Mouse (Mus musculus): ENCODE measurements around the gene Zfp423. TPM values are rescaled to one million over a fixed set of nuclear protein-coding genes. Genes with fewer than 3 reads are reported as not detected.
A peak's percentile ranks its signal among the peaks of the same experiment; 100 is the strongest.

Gene Zfp423
- total RNA-seq, 2 experiments from 2014 or later = 25.4 to 32.6 TPM

GRCm38 (mm10) chr8:87887956-87888355 lies 71.4 kb downstream of the Zfp423 start:
- no peak overlapping the region for H3K4me3 ChIP-seq
- H3K27ac ChIP-seq = no peak overlapping the region
- TF ChIP-seq CTCF (IDR thresholded peaks at IDR 0.05) = no peak
- no peak for DNase-seq (ENCODE audit: extremely low spot score in 1 of 2, low spot score in 2 of 2)
- intact Hi-C loops (cut with DNase I) = no loop called here

GRCm38 (mm10) chr8:87881088-87881487 lies 78.3 kb downstream of the Zfp423 start:
- Histone ChIP-seq H3K4me3 (no peak overlapping the region), H3K27ac (no peak overlapping the region)
- intact Hi-C loops (cut with DNase I) = no loop called here
- no peak for DNase-seq (ENCODE audit: extremely low spot score in 1 of 2, low spot score in 2 of 2)
- no peak for TF ChIP-seq CTCF (IDR thresholded peaks at IDR 0.05)

DNA sequence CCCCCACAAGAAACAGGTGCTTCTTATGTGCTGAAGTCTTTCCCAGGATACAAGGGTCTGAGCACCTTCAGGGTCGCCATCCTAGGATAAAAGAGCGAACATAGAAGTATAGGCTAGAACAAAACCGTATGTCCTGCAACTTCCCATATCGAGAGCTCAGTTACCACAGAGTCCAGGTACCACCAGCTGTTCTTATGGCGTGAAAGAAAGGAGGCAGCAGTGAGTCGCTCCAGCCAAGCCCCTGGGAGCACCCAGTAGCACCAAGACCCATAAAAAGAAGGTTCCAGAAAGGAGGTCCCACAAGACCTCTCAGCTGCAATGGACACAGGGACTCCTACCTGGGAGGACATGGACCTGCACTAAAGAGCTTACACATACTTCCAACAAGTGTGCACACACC lies 83.5 kb downstream of the Zfp423 start:
- Histone ChIP-seq H3K27ac (no peak overlapping the region), H3K4me3 (no peak overlapping the region)
- TF ChIP-seq CTCF (IDR thresholded peaks at IDR 0.05) = no peak; the same call in 1 of the 2 replicates
- intact Hi-C loops (cut with DNase I) = no loop called here
- no peak for DNase-seq (ENCODE audit: extremely low spot score in 1 of 2, low spot score in 2 of 2)

- peak; percentile 22 to 41 for DNase-seq (ENCODE audit: extremely low spot score in 1 of 2, low spot score in 2 of 2)
- Histone ChIP-seq H3K4me3 (no peak overlapping the region), H3K27ac (no peak overlapping the region)
- no peak for TF ChIP-seq CTCF (IDR thresholded peaks at IDR 0.05)
- intact Hi-C loops (cut with DNase I) = no loop called here
These were observed 83.9 kb downstream of the Zfp423 start for GRCm38 (mm10) chr8:87875452-87875851.

DNA sequence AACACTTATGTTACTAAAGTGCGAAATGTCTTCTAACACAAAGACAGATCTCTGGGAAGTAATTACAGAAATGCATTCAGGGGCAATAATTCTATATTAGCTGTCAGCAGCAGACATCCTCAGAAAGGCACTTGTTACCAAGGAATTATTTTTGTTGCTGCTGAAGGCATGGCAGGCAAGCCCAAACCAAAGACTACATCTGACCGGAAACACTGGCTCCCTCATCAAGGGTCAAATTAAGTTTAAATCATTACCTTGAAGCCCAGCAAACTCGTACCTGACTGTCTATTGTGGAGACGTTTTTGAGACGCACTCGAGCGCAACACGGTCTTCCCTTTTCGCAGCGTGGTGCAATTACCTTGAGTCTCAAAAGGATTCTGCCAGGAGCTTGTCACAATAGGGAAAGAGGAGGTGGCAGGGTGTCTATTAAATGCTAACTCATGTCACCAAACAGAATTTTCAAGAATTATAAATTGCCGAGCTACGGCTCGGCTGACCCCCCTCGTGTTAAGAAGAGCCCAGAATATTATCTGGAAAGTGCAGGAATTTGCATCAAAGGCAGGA lies 86.3 kb downstream of the Zfp423 start:
- Histone ChIP-seq H3K4me3 (no peak overlapping the region), H3K27ac (no peak overlapping the region)
- intact Hi-C loops (cut with DNase I) = no loop called here
- no peak for TF ChIP-seq CTCF (IDR thresholded peaks at IDR 0.05)
- DNase-seq (ENCODE audit: extremely low spot score in 1 of 2, low spot score in 2 of 2) = no peak

GRCm38 (mm10) chr8:87872356-87872930 lies 87.0 kb downstream of the Zfp423 start:
- TF ChIP-seq CTCF (IDR thresholded peaks at IDR 0.05) = no peak
- H3K4me3 ChIP-seq = no peak overlapping the region
- no peak for DNase-seq (ENCODE audit: extremely low spot score in 1 of 2, low spot score in 2 of 2)
- intact Hi-C loops (cut with DNase I) = no loop called here
- no peak overlapping the region for H3K27ac ChIP-seq

DNA sequence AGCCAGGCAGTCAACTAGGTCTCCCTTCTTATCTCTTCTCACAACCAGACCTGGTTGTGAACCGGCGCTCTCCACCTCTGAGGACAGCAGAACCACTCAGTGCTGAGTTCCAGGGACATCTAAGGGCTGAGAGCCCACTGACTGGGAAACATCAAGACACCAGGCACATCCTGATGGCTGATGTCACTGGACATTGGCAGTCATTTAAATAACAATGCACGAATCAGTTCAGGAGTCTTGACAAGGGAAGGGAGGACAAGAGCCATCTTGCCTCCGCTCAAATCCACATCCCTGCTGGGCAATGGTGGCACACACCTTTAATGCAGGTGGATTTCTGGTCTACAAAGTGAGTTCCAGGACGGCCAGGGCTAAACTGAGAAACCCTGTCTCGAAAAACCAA lies 92.8 kb downstream of the Zfp423 start:
- intact Hi-C loops (cut with DNase I) = no loop called here
- Histone ChIP-seq H3K27ac (no peak overlapping the region), H3K4me3 (no peak overlapping the region)
- no peak for TF ChIP-seq CTCF (IDR thresholded peaks at IDR 0.05)
- DNase-seq (ENCODE audit: extremely low spot score in 1 of 2, low spot score in 2 of 2) = no peak

DNA sequence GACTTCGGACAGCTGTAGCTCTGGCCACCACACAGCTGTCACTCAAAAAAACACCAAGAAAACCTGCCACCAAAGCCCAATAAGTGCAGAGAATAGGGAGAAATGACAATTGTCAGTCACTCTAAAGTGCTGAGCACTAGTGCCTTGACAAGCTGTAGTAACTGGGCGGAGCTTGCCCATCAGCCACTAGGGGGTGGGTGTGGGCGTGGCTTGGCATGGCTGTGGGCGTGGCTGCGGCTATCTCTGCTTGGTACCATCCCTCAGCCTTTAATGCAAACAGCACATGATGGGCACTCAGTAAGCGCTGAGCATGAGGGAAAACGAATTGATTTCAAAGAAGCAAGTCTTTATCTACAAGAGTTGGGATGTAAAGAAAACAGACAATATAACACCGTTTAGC lies 95.2 kb downstream of the Zfp423 start:
- no peak for TF ChIP-seq CTCF (IDR thresholded peaks at IDR 0.05)
- no peak for DNase-seq (ENCODE audit: extremely low spot score in 1 of 2, low spot score in 2 of 2)
- intact Hi-C loops (cut with DNase I) = no loop called here
- Histone ChIP-seq H3K27ac (no peak overlapping the region), H3K4me3 (no peak overlapping the region)

DNA sequence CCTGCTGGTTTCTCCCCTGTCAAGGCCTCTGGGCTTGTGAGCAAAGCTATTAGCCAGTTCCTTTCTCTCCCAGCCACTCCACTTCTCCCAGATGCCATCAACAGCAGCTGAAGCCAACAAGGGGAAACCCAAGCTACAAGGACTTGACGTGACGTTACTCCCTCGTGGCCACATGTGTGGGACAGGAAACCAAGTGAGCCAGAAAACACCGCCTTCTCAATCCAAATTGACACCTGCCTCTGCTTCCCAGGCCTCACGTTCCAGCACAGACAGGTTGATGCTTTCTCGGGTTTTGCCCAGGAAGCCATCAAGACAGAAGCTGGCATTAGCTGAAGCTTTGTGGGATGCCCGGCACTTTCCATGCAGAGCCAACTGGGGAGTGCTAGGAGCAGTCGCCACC lies 96.3 kb downstream of the Zfp423 start:
- H3K27ac ChIP-seq = no peak overlapping the region
- TF ChIP-seq CTCF (IDR thresholded peaks at IDR 0.05) = no peak
- no peak overlapping the region for H3K4me3 ChIP-seq
- intact Hi-C loops (cut with DNase I) = no loop called here
- DNase-seq (ENCODE audit: extremely low spot score in 1 of 2, low spot score in 2 of 2) = no peak

- intact Hi-C loops (cut with DNase I) = no loop called here
- H3K4me3 ChIP-seq = no peak overlapping the region
- no peak overlapping the region for H3K27ac ChIP-seq
- no peak for DNase-seq (ENCODE audit: extremely low spot score in 1 of 2, low spot score in 2 of 2)
- TF ChIP-seq CTCF (IDR thresholded peaks at IDR 0.05) = no peak
These were observed 97.7 kb downstream of the Zfp423 start for GRCm38 (mm10) chr8:87861718-87862117.

- intact Hi-C loops (cut with DNase I) = no loop called here
- Histone ChIP-seq H3K27ac (no peak overlapping the region), H3K4me3 (no peak overlapping the region)
- no peak for DNase-seq (ENCODE audit: extremely low spot score in 1 of 2, low spot score in 2 of 2)
- TF ChIP-seq CTCF (IDR thresholded peaks at IDR 0.05) = no peak
These were observed 98.5 kb downstream of the Zfp423 start for GRCm38 (mm10) chr8:87860905-87861304.

DNA sequence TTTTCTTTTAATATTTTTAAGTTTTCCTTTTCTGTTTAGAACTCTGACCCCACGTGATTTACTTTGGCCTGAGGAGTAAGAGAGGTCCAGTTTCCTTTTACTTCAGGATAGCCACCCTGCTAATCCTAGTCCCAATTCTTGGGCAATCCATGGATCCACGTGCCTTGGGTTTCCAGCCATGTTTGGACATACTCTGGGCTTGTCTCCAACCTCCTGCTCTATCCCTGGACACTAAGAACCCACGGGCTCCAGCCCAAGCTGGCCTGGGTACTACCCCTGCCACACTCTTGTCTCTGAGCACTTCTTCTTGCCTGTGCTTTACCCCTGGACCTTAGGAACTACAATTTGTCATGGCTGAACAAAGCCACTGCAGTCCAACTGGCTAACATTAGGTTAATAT lies 107.5 kb downstream of the Zfp423 start:
- Histone ChIP-seq H3K4me3 (no peak overlapping the region), H3K27ac (no peak overlapping the region)
- DNase-seq (ENCODE audit: extremely low spot score in 1 of 2, low spot score in 2 of 2) = no peak
- intact Hi-C loops (cut with DNase I) = no loop called here
- TF ChIP-seq CTCF (IDR thresholded peaks at IDR 0.05) = no peak

- TF ChIP-seq CTCF (IDR thresholded peaks at IDR 0.05) = no peak
- intact Hi-C loops (cut with DNase I) = no loop called here
- DNase-seq (ENCODE audit: extremely low spot score in 1 of 2, low spot score in 2 of 2) = no peak
- Histone ChIP-seq H3K4me3 (no peak overlapping the region), H3K27ac (no peak overlapping the region)
These were observed 108.0 kb downstream of the Zfp423 start for GRCm38 (mm10) chr8:87851380-87851779.

Data from left cerebral cortex, adult 2 months (tissue).